Mouse (Mus musculus) layer of hippocampus, adult 8-10 months (tissue): Measurements from ENCODE around the gene Ace2. TPM values are rescaled to one million over a fixed set of nuclear protein-coding genes. Genes with fewer than 3 reads are reported as not detected.
A peak's percentile ranks its signal among the peaks of the same experiment; 100 is the strongest.

ENCODE experiments used
- DNase-seq, 2 experiments: peaks; one replicate each; pipeline ENCODE4 v3.0.0; 2022; ENCODE audit warnings: low spot score in 2 of 2
- total RNA-seq, 4 experiments: library from RNA; stranded (reverse); gene quantifications; 2 replicates each; pipeline ENCODE4 v1.2.4; 2022

Ace2 gene
- total RNA-seq, 4 experiments from 2014 or later = 0.55 to 0.83 (median 0.64) TPM

GRCm38 (mm10) chrX:164178856-164179255, 39.7 kb downstream of the Ace2 start:
- no peak for DNase-seq

GRCm38 (mm10) chrX:164179746-164180145, 40.6 kb downstream of the Ace2 start:
- DNase-seq = peak; percentile 17 to 44

- DNase-seq = peak; percentile 12 to 30
Observed at GRCm38 (mm10) chrX:164183844-164184243, 44.7 kb downstream of the Ace2 start.

GRCm38 (mm10) chrX:164189880-164190279, 50.7 kb downstream of the Ace2 start:
- DNase-seq = no peak

- DNase-seq = no peak
Observed at GRCm38 (mm10) chrX:164197679-164198078, 58.5 kb downstream of the Ace2 start.

- no peak for DNase-seq
Observed at GRCm38 (mm10) chrX:164200547-164200946, 61.4 kb downstream of the Ace2 start.

- DNase-seq = no peak
Observed at GRCm38 (mm10) chrX:164221989-164222388, 82.9 kb downstream of the Ace2 start.

- no peak for DNase-seq
Observed at GRCm38 (mm10) chrX:164233380-164233779, 94.2 kb downstream of the Ace2 start.

Other genes starting within 250 kb of the Ace2 start
- gene Ap1s2, start 230.3 kb upstream of the Ace2 start, total RNA-seq = 10 to 100 TPM; 33.4 to 38.9 (median 35.7) TPM
- gene Zrsr2, start 180.7 kb upstream of the Ace2 start, total RNA-seq = 10 to 100 TPM; 32.3 to 47.4 (median 38.7) TPM
- 1 to 10 TPM; 2.1 to 3.7 (median 2.7) TPM for gene Car5b, start 111.3 kb upstream of the Ace2 start, total RNA-seq
- gene Siah1b, start 62.8 kb upstream of the Ace2 start, total RNA-seq = 10 to 100 TPM in 2 of 4 experiments, 1 to 10 TPM in 2; 7.0 to 11.6 (median 9.9) TPM
- gene Cltrn, start 50.5 kb upstream of the Ace2 start, total RNA-seq = under 1 TPM in 1 of 4 experiments, not detected in 3; 0.39 TPM
- gene Bmx, start 118.9 kb downstream of the Ace2 start, total RNA-seq = 1 to 10 TPM in 2 of 4 experiments, under 1 TPM in 2; 0.80 to 1.8 (median 1.1) TPM
- gene Pir, start 130.0 kb downstream of the Ace2 start, total RNA-seq = 10 to 100 TPM in 1 of 4 experiments, 1 to 10 TPM in 3; 5.8 to 10.6 (median 8.0) TPM
- 1 to 10 TPM; 3.0 to 6.1 (median 5.0) TPM for gene Vegfd, start 234.0 kb downstream of the Ace2 start, total RNA-seq